Mouse (Mus musculus) liver, adult 2 months (tissue): Measurements from ENCODE around the gene Trabd. TPM values are rescaled to one million over a fixed set of nuclear protein-coding genes. Genes with fewer than 3 reads are reported as not detected.

Experiments used
- DNase-seq: peaks from one replicate; pipeline ENCODE4 v3.0.0-alpha.2; 2011; ENCODE audit warnings: low read depth, low spot score; ENCODE audit errors: extremely low read depth
- H3K27ac ChIP-seq: fragments of 200-500 bp; replicated peaks from 2 replicates; pipeline ENCODE4 v1.5.1; 2012; ENCODE audit warnings: low read depth, mild to moderate bottlenecking, control low read depth, inconsistent platforms, low read length; ENCODE audit not compliant: insufficient read depth
- H3K27me3 ChIP-seq: fragments of 200-500 bp; 2 replicates; pipeline ENCODE4 v1.6.1; 2012; ENCODE audit warnings: mild to moderate bottlenecking, moderate library complexity, low read length, inconsistent platforms; ENCODE audit not compliant: control insufficient read depth, insufficient read depth
- H3K36me3 ChIP-seq: fragments of 200-500 bp; 2 replicates; pipeline ENCODE4 v1.6.1; 2012; ENCODE audit warnings: low read length, inconsistent platforms; ENCODE audit not compliant: control insufficient read depth, insufficient read depth
- H3K4me1 ChIP-seq: fragments of 200-500 bp; 2 replicates; pipeline ENCODE4 v1.6.1; 2011; ENCODE audit warnings: low read length; ENCODE audit not compliant: control insufficient read depth, insufficient read depth
- H3K4me3 ChIP-seq: fragments of 200-500 bp; 2 replicates; pipeline ENCODE4 v1.5.1; 2011; ENCODE audit warnings: low read depth, mild to moderate bottlenecking, control low read depth, low read length, moderate library complexity; ENCODE audit not compliant: insufficient read depth
- H3K79me2 ChIP-seq: fragments of 200-500 bp; 2 replicates; pipeline ENCODE4 v1.6.1; 2012; ENCODE audit warnings: inconsistent platforms, mild to moderate bottlenecking, low read length, moderate library complexity; ENCODE audit not compliant: control insufficient read depth, insufficient read depth
- H3K9ac ChIP-seq: fragments of 200-500 bp; 2 replicates; pipeline ENCODE4 v1.6.1; 2012; ENCODE audit warnings: low read depth, mild to moderate bottlenecking, control low read depth, inconsistent platforms, low read length
- CTCF ChIP-seq: fragments of 200-500 bp; IDR thresholded peaks from 2 replicates; pipeline ENCODE4 v1.5.1; 2011; ENCODE audit warnings: low read depth, low read length, control low read depth
- POLR2A ChIP-seq: fragments of 200-500 bp; IDR thresholded peaks from 2 replicates; pipeline ENCODE4 v1.6.1; 2011; ENCODE audit warnings: low read length, control low read depth; ENCODE audit not compliant: insufficient read depth; ENCODE audit errors: extremely low read depth
- WGBS: fragments of 180-500 bp; shearing (Covaris S2); methylation state at CpG from one replicate; pipeline ENCODE4 v1.1.7; 2018; 5-methylcytosine and 5-hydroxymethylcytosine counted together
- polyA plus RNA-seq: library from polyadenylated mRNA; depleted of rRNA; stranded (reverse); fragments of >200 nt; gene quantifications from 2 replicates; pipeline ENCODE4 v1.2.3, GENCODE M21; 2012
- total RNA-seq: library from RNA; depleted of rRNA; stranded (reverse); fragments of >200 nt; gene quantifications from 2 replicates; pipeline ENCODE4 v1.2.3, GENCODE M21; 2014

Gene Trabd
- total and polyA plus RNA-seq, 2 experiments, result 64.0 to 81.6 TPM

DNA sequence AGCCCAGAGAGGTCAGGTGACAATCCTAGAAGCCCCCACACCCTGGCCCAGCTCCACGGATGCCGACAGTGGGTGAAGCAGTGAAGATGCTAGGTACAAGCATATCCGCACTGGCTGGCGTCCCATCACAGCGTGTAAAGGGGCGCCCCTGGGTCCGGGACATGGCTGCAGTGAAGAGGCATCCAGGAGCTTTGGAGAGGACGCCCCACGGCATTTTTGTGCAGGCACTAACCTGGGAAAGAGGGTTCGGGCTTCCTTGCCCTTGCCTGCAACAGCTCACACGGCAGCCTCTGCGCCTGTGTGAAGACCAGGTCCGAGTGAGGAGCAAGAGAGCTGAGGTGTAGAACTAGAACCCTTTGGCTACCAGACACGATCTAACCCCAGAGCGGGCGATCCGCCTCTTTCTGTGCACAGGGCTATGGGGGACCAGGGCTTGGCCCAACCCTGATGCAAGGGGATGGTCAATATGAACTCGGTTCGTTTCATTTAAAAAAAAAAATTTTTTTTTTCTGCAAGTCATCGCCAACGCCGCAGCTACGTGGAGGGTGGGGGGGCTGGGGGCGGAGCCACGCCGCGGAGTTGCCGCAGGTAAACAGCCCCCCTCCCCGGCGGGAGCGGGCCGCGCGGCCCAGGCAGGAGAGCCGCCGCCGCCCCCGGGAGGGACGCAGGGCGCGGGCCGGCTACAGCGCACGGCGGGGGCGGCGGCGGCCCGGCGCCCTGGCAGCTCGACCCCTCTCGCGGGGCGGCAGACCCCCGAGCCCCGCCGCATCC lies 15.6 kb upstream of the Trabd start, which contains the start of gene Panx2:
Panx2 (plus strand) TSS at position 574 of the 771 bp plus-strand sequence.
- Histone ChIP-seq H3K36me3 (no peaks in the 10 kb centered on the region), H3K27ac (no peak within 1 kb of the TSS), H3K4me3 (peak within 1 kb of the TSS; percentile 40; the same call in 1 of the 2 replicates), H3K27me3 (peaks cover 8% of the 10 kb centered on the region), H3K4me1 (peaks cover 2% of the 10 kb centered on the region; the same call in 1 of the 2 replicates), H3K9ac (no peak within 1 kb of the TSS), H3K79me2 (no peaks in the 10 kb centered on the region)
- whole genome bisulfite sequencing, result 3% methylated on average over 34 of the region's 57 CpGs
- TF ChIP-seq POLR2A, result no peak
- TF ChIP-seq CTCF, result no peak
- no peak for DNase-seq

DNA sequence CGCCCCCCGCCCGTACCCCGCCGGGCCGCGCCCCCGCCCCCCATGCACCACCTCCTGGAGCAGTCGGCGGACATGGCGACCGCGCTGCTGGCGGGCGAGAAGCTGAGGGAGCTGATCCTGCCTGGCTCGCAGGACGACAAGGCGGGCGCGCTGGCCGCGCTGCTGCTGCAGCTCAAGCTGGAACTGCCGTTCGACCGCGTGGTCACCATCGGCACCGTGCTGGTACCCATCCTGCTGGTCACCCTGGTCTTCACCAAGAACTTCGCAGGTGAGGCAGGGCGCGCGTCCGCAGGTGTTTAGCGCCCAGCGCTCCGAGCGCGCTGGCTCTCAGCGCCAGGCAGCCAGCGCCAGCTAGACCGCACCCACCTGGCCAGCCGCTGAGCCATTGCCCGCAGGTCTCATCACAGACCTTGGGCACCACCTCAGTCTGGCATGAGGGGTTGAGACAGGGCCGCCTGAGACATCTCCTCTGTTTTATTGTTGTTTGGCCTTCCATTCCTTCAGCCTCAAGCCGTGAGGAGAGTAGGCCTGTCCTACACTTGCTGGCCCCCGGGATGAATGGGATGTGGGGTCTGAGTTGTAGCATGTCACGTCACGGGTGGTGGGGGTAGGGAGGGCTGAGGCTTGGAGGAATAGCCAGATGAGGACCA lies 14.8 kb upstream of the Trabd start:
- H3K27me3 ChIP-seq, result peaks cover 8% of the 10 kb centered on the region

DNA sequence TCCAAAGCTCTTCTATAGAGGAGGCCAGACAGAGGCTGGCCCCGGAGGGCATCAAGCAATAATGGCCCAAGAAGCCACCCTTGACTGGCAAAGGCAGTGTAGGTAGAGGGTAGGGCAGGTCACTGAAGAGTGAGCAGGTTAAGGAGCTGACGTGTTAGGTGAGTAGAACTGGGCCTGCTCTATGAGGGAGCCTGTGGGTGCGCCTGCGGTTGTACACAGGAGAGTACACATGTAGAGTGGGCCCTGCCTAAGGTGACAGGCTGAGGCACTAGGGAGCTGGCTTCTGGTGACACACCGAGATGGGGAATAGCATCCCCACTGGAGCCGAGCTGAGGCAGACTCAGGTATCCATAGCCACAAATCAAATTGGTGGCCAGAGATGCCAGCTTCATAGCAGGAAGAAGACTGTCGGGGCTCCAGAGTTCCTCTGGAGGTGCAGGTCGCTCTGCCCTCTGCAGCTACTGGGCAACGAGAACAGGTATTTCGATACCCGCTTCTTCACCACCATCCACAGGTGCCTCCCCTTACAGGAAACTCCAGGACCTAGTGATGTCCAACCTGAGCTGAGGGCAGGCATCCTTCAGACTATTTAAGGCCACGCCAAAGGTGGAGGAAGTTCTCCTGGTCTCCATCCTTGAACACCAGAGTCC lies 14.0 kb upstream of the Trabd start:
- peaks cover 2% of the 10 kb centered on the region; the same call in 1 of the 2 replicates for H3K4me1 ChIP-seq
- H3K9ac ChIP-seq, result no peak overlapping the region
- no peak for DNase-seq
- no peak overlapping the region for H3K27ac ChIP-seq
- TF ChIP-seq POLR2A, result no peak
- no peak for TF ChIP-seq CTCF
- no peak overlapping the region for H3K4me3 ChIP-seq
- H3K36me3 ChIP-seq, result no peaks in the 10 kb centered on the region
- WGBS, result 92% methylated on average over 12 of the region's 12 CpGs
- H3K79me2 ChIP-seq, result no peaks in the 10 kb centered on the region
- peaks cover 8% of the 10 kb centered on the region for H3K27me3 ChIP-seq

More for the DNA sequence above, 14.8 kb upstream of the Trabd start:
- H3K4me3 ChIP-seq, result peak overlapping the region; percentile 40; the same call in 1 of the 2 replicates
- H3K36me3 ChIP-seq, result no peaks in the 10 kb centered on the region
- DNase-seq, result no peak
- no peak overlapping the region for H3K27ac ChIP-seq
- no peaks in the 10 kb centered on the region for H3K79me2 ChIP-seq
- WGBS, result 5% methylated on average over 44 of the region's 48 CpGs
- TF ChIP-seq POLR2A, result no peak
- TF ChIP-seq CTCF, result no peak
- H3K9ac ChIP-seq, result no peak overlapping the region
- H3K4me1 ChIP-seq, result peaks cover 2% of the 10 kb centered on the region; the same call in 1 of the 2 replicates

DNA sequence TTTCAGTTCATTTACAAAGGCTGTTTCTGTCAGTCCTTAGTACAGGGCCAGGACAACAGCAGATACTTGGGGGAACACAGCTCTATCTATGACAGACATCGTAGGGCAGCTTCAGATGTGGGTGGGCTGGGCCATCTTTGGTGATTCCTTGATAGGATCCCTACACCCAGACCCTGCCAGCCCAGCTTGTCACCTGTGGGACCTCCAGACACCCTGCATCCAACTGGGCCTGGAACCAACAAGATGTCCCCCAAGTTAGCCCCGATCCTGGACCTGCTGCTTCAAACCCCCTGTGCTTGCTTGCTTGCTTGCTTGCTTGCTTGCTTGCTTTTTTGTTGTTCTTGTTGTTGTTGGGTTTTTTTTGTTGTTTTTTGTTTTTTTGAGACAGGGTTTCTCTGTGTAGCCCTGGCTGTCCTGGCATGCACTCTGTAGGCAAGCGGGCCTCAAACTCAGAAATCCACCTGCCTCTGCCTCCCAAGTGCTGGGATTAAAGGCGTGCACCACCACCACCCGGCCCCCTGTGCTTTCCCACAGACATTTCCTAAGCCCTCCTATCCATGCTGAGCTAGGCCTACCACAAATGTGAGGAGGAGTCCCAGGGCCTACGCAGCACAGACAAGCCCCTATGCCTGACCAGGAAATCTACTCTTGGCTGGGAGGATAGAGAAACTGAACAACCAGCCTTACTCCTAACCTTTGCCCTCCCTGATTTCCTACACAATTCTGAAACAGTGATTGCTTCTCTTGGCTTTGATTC lies 13.0 kb upstream of the Trabd start:
- no peak overlapping the region for H3K27ac ChIP-seq
- DNase-seq, result no peak
- 92% methylated on average over 6 of the region's 6 CpGs for WGBS
- TF ChIP-seq CTCF (no peak), POLR2A (no peak)
- H3K79me2 ChIP-seq, result no peaks in the 10 kb centered on the region
- H3K9ac ChIP-seq, result no peak overlapping the region
- peaks cover 2% of the 10 kb centered on the region; the same call in 1 of the 2 replicates for H3K4me1 ChIP-seq
- no peaks in the 10 kb centered on the region for H3K36me3 ChIP-seq
- peaks cover 8% of the 10 kb centered on the region for H3K27me3 ChIP-seq
- H3K4me3 ChIP-seq, result no peak overlapping the region

DNA sequence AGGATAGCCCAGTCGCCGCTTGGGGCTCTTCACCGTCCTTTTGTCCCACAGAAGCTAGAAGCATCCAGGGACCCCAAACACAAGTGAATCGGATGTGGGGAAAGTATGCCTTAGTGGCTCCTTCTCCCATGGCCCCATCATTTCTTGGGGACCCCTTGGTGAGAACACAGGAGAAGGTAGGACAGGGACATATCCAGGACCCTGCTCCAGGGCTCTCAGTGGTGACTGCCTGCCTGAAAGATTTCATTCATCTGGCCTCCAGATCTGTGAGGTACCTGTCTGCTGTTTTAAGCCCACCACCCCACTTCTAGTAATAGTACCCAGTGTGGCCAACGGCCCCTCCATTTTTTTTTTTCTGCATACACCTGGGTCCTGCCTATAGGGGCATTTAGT lies 12.4 kb upstream of the Trabd start:
- H3K36me3 ChIP-seq, result no peaks in the 10 kb centered on the region
- H3K27me3 ChIP-seq, result peaks cover 13% of the 10 kb centered on the region
- no peak overlapping the region for H3K9ac ChIP-seq
- no peak for DNase-seq
- no peak for TF ChIP-seq POLR2A
- no peak for TF ChIP-seq CTCF
- H3K79me2 ChIP-seq, result no peaks in the 10 kb centered on the region
- H3K27ac ChIP-seq, result no peak overlapping the region
- H3K4me1 ChIP-seq, result peaks cover 2% of the 10 kb centered on the region; the same call in 1 of the 2 replicates
- H3K4me3 ChIP-seq, result no peak overlapping the region
- 75% methylated on average over 5 of the region's 5 CpGs for WGBS
